Mouse (Mus musculus) hindbrain, embryonic 15.5 days (tissue): ENCODE data around the gene Ddx60. TPM values are rescaled to one million over a fixed set of nuclear protein-coding genes. Genes with fewer than 3 reads are reported as not detected.

ENCODE experiments used
- ATAC-seq: fragments of 200-750 bp; cut with Nextera tagmentation; 2 replicates; pipeline ENCODE4 v1.8.0; 2017; ENCODE audit warnings: low read depth, moderate number of reproducible peaks, moderate TSS enrichment; ENCODE audit not compliant: low FRiP score
- H3K27ac ChIP-seq: fragments of 300-500 bp; sonication (generic); replicated peaks from 2 replicates; pipeline ENCODE4 v1.5.1; 2015; ENCODE audit warnings: mild to moderate bottlenecking, inconsistent platforms
- H3K27me3 ChIP-seq: fragments of 300-500 bp; sonication (generic); 2 replicates; pipeline ENCODE4 v1.6.1; 2015; ENCODE audit warnings: control low read depth, inconsistent platforms
- H3K36me3 ChIP-seq: fragments of 300-500 bp; sonication (generic); 2 replicates; pipeline ENCODE4 v1.6.1; 2015; ENCODE audit warnings: control low read depth, inconsistent platforms
- H3K4me1 ChIP-seq: fragments of 300-500 bp; sonication (generic); replicated peaks from 2 replicates; pipeline ENCODE4 v1.6.1; 2015; ENCODE audit warnings: control low read depth, inconsistent platforms
- H3K4me2 ChIP-seq: fragments of 300-500 bp; sonication (generic); 2 replicates; pipeline ENCODE4 v1.6.1; 2015; ENCODE audit warnings: moderate library complexity, mild to moderate bottlenecking, inconsistent platforms
- H3K4me3 ChIP-seq: fragments of 300-500 bp; sonication (generic); 2 replicates; pipeline ENCODE4 v1.5.1; 2015; ENCODE audit warnings: mild to moderate bottlenecking, inconsistent platforms
- H3K9ac ChIP-seq: fragments of 300-500 bp; sonication (generic); 2 replicates; pipeline ENCODE4 v1.6.1; 2015; ENCODE audit warnings: inconsistent platforms
- H3K9me3 ChIP-seq: fragments of 300-500 bp; sonication (generic); 2 replicates; pipeline ENCODE4 v1.6.1; 2016; ENCODE audit warnings: control low read depth, inconsistent platforms
- WGBS: fragments of 180-500 bp; shearing (Covaris S2); methylation state at CpG from one replicate; pipeline ENCODE4 v1.1.7; 2015; 5-methylcytosine and 5-hydroxymethylcytosine counted together
- polyA plus RNA-seq: library from polyadenylated mRNA; unstranded; fragments of >200 nt; fragmentation: Nextera tagmentation; extraction: Ambion mirVana; gene quantifications from 2 replicates; pipeline ENCODE4 v1.2.1, GENCODE M21; 2015

Ddx60 gene
- polyA plus RNA-seq, 1 experiment from 2014 or later: 0.22 TPM

DNA sequence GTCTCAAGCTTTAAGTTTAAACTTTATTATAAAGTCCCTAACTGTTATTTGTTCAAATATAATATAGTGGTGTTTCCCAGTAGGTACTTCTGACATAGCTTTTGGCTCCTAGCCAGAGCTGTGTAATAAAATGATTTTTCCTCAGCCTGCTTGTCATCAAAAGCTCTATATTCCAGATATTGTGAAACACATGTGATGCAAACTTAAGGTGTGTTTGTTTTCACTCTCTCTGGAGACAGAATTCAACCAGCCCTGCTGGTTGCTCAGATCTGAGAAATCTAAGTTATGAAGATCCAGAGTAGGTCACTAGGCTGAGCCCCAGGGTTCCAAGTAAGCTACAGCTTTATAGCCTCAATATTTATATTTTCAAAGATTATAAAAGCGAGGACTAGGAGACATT is 64.9 kb downstream of the Ddx60 start:
- 0 out of 2 replicates have a peak, but pooled peaks cover 6% of the 10 kb centered on the region for H3K4me1 ChIP-seq
- no peak overlapping the region for H3K4me3 ChIP-seq
- H3K9ac ChIP-seq: no peak overlapping the region
- H3K36me3 ChIP-seq: no peaks in the 10 kb centered on the region
- no peak overlapping the region for H3K27ac ChIP-seq
- no peaks in the 10 kb centered on the region for H3K9me3 ChIP-seq
- no peak overlapping the region for H3K4me2 ChIP-seq
- H3K27me3 ChIP-seq: no peaks in the 10 kb centered on the region
- ATAC-seq: no peak
- 72% methylated on average over 1 of the region's 1 CpGs for WGBS

DNA sequence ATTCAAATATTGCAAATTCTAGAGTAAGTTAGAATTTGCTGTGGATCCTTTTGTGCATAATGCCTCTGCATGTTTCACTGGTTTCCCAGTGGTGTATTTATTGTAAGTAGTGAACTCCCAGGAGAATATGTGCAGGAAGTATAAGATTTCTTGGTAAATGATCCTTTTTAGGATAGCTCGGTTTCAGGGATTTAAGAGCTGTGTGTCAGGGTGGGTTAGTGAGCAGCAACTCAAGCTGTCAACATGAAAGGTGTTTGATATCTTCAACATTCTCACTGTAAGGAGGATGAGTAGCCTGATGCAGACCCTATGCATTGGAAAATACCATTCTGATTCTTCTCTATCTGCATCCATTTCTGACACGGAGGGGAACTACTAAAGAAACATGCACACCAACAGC is 69.2 kb downstream of the Ddx60 start:
- Histone ChIP-seq H3K4me1 (no peaks in the 10 kb centered on the region), H3K4me2 (no peak overlapping the region), H3K9ac (no peak overlapping the region), H3K27ac (no peak overlapping the region), H3K9me3 (no peaks in the 10 kb centered on the region), H3K4me3 (no peak overlapping the region), H3K27me3 (no peaks in the 10 kb centered on the region), H3K36me3 (no peaks in the 10 kb centered on the region)
- 83% methylated on average over 2 of the region's 2 CpGs for WGBS
- ATAC-seq: no peak

DNA sequence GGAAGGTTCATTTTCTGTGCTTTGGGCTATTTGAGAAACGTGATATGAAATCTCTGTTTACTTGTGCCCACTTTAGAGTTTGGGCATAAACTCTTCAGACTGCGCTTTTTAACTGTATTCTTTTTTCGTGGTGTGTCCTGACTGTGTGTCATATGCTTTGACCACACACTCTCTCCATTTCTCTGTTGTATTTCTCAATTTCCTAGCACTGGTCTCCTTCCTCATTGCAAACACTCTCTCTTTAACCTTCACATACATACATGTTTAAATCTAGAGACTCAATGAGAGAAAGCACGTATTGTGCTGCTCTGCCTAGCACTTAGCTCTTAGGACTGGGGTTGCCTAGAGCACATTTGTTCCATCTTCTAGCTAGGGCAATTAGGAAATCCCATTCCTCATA is 86.3 kb downstream of the Ddx60 start:
- no peak overlapping the region for H3K9ac ChIP-seq
- no peak overlapping the region for H3K4me3 ChIP-seq
- 93% methylated on average over 4 of the region's 4 CpGs for WGBS
- no peak overlapping the region for H3K27ac ChIP-seq
- ATAC-seq: no peak
- no peaks in the 10 kb centered on the region for H3K36me3 ChIP-seq
- no peaks in the 10 kb centered on the region for H3K4me1 ChIP-seq
- no peak overlapping the region for H3K4me2 ChIP-seq
- H3K27me3 ChIP-seq: no peaks in the 10 kb centered on the region
- H3K9me3 ChIP-seq: no peaks in the 10 kb centered on the region

DNA sequence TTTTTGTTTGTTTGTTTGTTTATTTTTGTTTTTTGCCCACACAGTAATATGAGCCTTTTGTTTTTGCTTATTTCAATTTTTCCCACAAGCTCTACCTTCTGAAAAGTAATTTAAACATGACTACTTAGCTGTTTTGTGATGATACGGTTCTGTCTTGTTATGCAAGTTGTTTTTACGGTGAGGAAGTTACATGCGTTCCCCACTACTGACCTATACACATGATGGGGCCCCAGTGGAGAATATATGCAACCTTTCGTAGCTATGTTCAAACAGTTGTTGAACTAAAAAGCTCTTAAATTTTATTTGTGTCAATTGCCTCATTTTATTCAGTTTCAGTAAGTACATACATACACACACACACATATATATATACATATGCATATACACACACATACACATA is 86.7 kb downstream of the Ddx60 start:
- WGBS: 96% methylated on average over 4 of the region's 4 CpGs
- Histone ChIP-seq H3K9ac (no peak overlapping the region), H3K36me3 (no peaks in the 10 kb centered on the region), H3K4me3 (no peak overlapping the region), H3K4me2 (no peak overlapping the region), H3K27me3 (no peaks in the 10 kb centered on the region), H3K4me1 (no peaks in the 10 kb centered on the region), H3K27ac (no peak overlapping the region), H3K9me3 (no peaks in the 10 kb centered on the region)
- ATAC-seq: no peak

DNA sequence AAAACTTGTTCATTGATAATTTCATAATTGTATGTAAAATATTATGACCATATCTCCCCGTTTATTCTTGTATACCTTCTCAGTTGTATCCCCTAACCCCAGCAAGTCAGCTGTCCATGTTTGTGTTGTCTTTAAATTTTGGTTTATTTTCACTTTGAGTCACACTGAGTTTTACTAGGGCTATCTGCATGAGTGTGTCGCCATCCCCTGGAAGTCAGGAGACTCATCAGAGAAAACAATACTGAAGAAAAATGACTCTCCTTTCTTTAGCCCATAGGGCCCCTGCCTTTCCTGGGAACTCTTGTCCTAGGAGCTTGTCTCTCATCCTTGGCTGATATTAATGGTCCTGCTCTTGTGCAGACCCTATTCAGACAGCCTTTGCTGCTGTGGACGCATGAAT is 106.5 kb downstream of the Ddx60 start:
- no peaks in the 10 kb centered on the region; the same call in 1 of the 2 replicates for H3K9me3 ChIP-seq
- ATAC-seq: no peak
- no peak overlapping the region for H3K4me3 ChIP-seq
- H3K4me2 ChIP-seq: no peak overlapping the region
- no peak overlapping the region for H3K27ac ChIP-seq
- H3K36me3 ChIP-seq: no peaks in the 10 kb centered on the region
- H3K9ac ChIP-seq: no peak overlapping the region
- H3K4me1 ChIP-seq: no peaks in the 10 kb centered on the region
- WGBS: 64% methylated on average over 3 of the region's 3 CpGs
- H3K27me3 ChIP-seq: no peaks in the 10 kb centered on the region

DNA sequence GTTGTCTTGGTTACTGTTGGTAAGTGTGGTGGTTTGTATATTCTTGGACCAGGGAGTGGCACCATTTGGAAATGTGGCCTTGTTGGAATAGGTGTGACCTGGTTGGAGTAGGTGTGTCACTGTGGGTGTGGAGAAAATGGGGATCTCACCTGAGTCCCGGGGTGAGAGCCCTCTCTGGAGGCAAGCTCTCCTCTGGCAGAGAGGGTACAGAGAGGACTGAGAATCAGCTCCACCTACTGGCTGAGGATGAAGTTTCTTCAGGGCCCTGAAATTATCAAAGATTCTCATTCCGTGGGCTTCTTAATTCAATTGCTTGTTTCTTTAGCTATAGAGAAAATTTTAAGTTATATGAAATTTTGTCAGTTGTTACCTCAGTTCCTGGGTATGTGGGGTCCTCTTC is 118.9 kb downstream of the Ddx60 start:
- H3K4me2 ChIP-seq: no peak overlapping the region
- H3K9me3 ChIP-seq: no peaks in the 10 kb centered on the region
- no peak overlapping the region for H3K27ac ChIP-seq
- H3K4me3 ChIP-seq: no peak overlapping the region
- H3K36me3 ChIP-seq: no peaks in the 10 kb centered on the region
- H3K27me3 ChIP-seq: no peaks in the 10 kb centered on the region
- WGBS: 47% methylated on average over 2 of the region's 2 CpGs
- no peak for ATAC-seq
- no peaks in the 10 kb centered on the region for H3K4me1 ChIP-seq
- H3K9ac ChIP-seq: no peak overlapping the region

DNA sequence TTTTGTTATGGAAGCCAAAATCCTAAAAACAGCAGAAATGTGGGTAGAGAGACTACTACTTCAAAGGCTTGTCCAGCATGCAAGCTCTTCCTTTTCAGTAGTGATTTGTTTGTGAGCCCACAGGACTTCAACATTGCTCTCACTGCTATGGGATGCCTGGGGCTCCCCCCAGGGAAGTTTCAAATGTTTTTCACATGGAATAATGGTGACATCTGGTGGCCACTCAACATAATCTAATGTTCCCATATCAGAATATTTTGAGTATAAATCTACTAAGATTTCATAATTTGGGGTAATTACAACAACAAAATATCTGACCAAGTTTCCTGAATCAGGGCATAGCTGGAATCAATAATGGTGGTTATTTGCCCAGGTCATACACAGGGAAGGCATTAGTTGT is 132.5 kb downstream of the Ddx60 start:
- H3K4me3 ChIP-seq: no peak overlapping the region
- H3K9me3 ChIP-seq: no peaks in the 10 kb centered on the region
- H3K36me3 ChIP-seq: no peaks in the 10 kb centered on the region
- no peaks in the 10 kb centered on the region for H3K27me3 ChIP-seq
- no peak overlapping the region for H3K9ac ChIP-seq
- no peak for ATAC-seq
- no peak overlapping the region for H3K27ac ChIP-seq
- no peaks in the 10 kb centered on the region for H3K4me1 ChIP-seq
- H3K4me2 ChIP-seq: no peak overlapping the region

DNA sequence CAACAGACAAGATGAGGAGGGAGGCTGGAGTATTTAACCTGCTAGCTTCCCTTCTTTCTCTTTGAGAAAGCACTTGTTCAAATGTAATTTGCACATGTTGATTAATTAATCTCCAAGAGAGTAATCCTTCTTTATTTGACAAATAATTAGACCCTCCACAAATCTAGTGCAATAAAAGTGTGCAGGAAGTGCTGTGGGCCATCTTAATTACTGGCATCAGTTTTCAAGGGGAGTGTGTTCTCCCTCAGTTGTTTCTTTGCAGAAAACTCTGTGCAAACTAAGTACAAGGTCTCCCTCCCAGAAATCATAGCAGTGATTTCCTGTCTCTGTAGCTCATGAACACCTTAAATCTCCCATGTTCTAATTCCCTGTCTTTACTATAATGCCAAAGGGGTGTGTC is 140.4 kb downstream of the Ddx60 start:
- Histone ChIP-seq H3K9me3 (no peaks in the 10 kb centered on the region), H3K4me1 (no peaks in the 10 kb centered on the region), H3K4me3 (no peak overlapping the region), H3K27ac (no peak overlapping the region), H3K4me2 (no peak overlapping the region), H3K9ac (no peak overlapping the region), H3K27me3 (no peaks in the 10 kb centered on the region), H3K36me3 (no peaks in the 10 kb centered on the region)
- ATAC-seq: no peak

DNA sequence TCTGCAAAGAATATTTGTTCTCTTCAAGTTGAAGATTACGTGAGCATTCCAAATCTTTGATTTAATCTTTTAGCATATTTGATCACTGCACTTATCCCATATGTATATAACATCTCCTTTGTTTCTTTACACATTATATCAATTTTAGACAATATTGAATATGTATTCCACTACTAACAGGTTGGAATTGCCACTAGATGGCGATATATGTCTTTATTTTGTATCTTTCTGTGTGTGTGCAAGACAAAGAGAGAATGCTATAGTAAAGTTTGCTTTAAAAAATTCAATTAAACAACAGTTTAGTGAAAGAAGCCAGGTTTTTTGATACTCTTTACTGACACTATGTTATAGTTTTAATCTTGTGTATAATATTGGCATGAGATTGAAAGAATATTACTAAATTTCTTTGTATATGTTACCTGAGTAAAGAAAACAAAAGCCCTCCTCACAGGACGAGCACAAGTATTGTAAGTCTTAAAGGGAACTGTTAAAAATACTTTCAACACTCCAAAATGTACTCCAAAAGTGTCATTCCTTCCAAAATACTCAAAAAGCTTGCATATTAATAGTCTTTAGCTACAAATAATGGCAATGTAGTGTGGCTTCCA is 152.4 kb downstream of the Ddx60 start:
- no peaks in the 10 kb centered on the region for H3K36me3 ChIP-seq
- no peaks in the 10 kb centered on the region for H3K9me3 ChIP-seq
- WGBS: 46% methylated on average over 3 of the region's 3 CpGs
- H3K4me1 ChIP-seq: no peaks in the 10 kb centered on the region
- H3K27ac ChIP-seq: no peak overlapping the region
- no peaks in the 10 kb centered on the region for H3K27me3 ChIP-seq
- no peak overlapping the region for H3K4me3 ChIP-seq
- no peak overlapping the region for H3K9ac ChIP-seq
- H3K4me2 ChIP-seq: no peak overlapping the region
- ATAC-seq: peak; percentile 83; the same call in 1 of the 2 replicates

DNA sequence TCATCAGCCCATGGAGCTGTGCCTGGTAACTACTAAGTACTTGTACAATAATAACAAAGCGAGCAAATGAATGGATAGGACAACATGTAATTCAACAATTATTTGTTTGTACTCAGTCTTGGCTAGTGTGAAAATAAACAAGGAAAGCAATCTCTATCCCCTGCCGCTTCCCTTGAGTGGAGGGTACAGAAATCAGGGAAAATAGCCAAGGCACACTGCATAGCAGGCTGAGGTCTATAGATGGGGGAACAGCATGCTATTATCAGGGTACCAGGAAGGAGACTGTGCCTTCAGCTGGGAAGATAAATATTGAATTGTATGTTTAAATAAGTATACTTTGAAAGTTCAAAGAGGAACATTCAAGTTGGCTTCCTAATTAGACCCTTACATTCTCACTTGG is 153.9 kb downstream of the Ddx60 start:
- H3K36me3 ChIP-seq: no peaks in the 10 kb centered on the region
- H3K4me2 ChIP-seq: no peak overlapping the region
- H3K27me3 ChIP-seq: no peaks in the 10 kb centered on the region
- H3K27ac ChIP-seq: no peak overlapping the region
- H3K9me3 ChIP-seq: no peaks in the 10 kb centered on the region
- no peak overlapping the region for H3K4me3 ChIP-seq
- no peaks in the 10 kb centered on the region for H3K4me1 ChIP-seq
- WGBS: 77% methylated on average over 2 of the region's 2 CpGs
- H3K9ac ChIP-seq: no peak overlapping the region
- 0 out of 2 replicates have a peak, but pooled peaks have one; percentile 59 for ATAC-seq

Other genes with a start within 250 kb of the Ddx60 start
- gene Palld, start 25.4 kb upstream of the Ddx60 start, polyA plus RNA-seq: 18.1 and 20.6 TPM in 2 replicates
- gene Anxa10, start 195.1 kb downstream of the Ddx60 start, polyA plus RNA-seq: 0.12 TPM in 1 of 2 replicates, not detected in the other